Mouse (Mus musculus) hindbrain, postnatal 0 days (tissue): Measurements from ENCODE around the gene Slc25a19. TPM values are rescaled to one million over a fixed set of nuclear protein-coding genes. Genes with fewer than 3 reads are reported as not detected.

Experiments used
- ATAC-seq: fragments of 200-750 bp; cut with Nextera tagmentation; 2 replicates; pipeline ENCODE4 v1.8.0; 2017; ENCODE audit warnings: mild to moderate bottlenecking, moderate TSS enrichment, moderate library complexity
- DNase-seq: peaks from one replicate; pipeline ENCODE4 v3.0.0-alpha.2; 2015; ENCODE audit warnings: low spot score
- H3K27ac ChIP-seq: fragments of 300-500 bp; sonication (generic); 2 replicates; pipeline ENCODE4 v1.5.1; 2014; ENCODE audit warnings: mild to moderate bottlenecking
- H3K27me3 ChIP-seq: fragments of 300-500 bp; sonication (generic); 2 replicates; pipeline ENCODE4 v1.6.1; 2014; ENCODE audit warnings: low read length, mixed read lengths; ENCODE audit not compliant: insufficient read depth
- H3K36me3 ChIP-seq: fragments of 300-500 bp; sonication (generic); 2 replicates; pipeline ENCODE4 v1.6.1; 2014; ENCODE audit warnings: low read length, mixed read lengths; ENCODE audit not compliant: insufficient read depth
- H3K4me1 ChIP-seq: fragments of 300-500 bp; sonication (generic); 2 replicates; pipeline ENCODE4 v1.6.1; 2014; ENCODE audit warnings: antibody characterized with exemption, low read length, mixed read lengths; ENCODE audit not compliant: insufficient read depth
- H3K4me2 ChIP-seq: fragments of 300-500 bp; sonication (generic); 2 replicates; pipeline ENCODE4 v1.6.1; 2014; ENCODE audit warnings: low read depth, mild to moderate bottlenecking, low read length, moderate library complexity, mixed read lengths
- H3K4me3 ChIP-seq: fragments of 300-500 bp; sonication (generic); 2 replicates; pipeline ENCODE4 v1.5.1; 2014; ENCODE audit warnings: low read length
- H3K9ac ChIP-seq: fragments of 300-500 bp; sonication (generic); replicated peaks from 2 replicates; pipeline ENCODE4 v1.6.1; 2014; ENCODE audit warnings: mild to moderate bottlenecking, low read length, moderate library complexity, mixed read lengths
- H3K9me3 ChIP-seq: fragments of 300-500 bp; sonication (generic); 2 replicates; pipeline ENCODE4 v1.6.1; 2016; ENCODE audit warnings: low read length, mixed read lengths
- CTCF ChIP-seq: IDR thresholded peaks from 2 replicates; pipeline ENCODE4 v1.5.1; 2016; ENCODE audit warnings: antibody characterized with exemption, control low read depth, low read depth
- WGBS: fragments of 180-500 bp; shearing (Covaris S2); extraction: QIAGEN DNeasy Blood & Tissue Kit; methylation state at CpG from one replicate; pipeline ENCODE4 v1.1.7; 2014; 5-methylcytosine and 5-hydroxymethylcytosine counted together
- polyA plus RNA-seq: library from polyadenylated mRNA; unstranded; fragments of >200 nt; fragmentation: Nextera tagmentation; extraction: Ambion mirVana; gene quantifications from 2 replicates; pipeline ENCODE4 v1.2.1, GENCODE M21; 2015
- total RNA-seq: library from RNA; depleted of rRNA; stranded (reverse); fragments of >200 nt; gene quantifications from 2 replicates; pipeline ENCODE4 v1.2.3, GENCODE M21; 2014; rRNA removed

Gene Slc25a19
- total RNA-seq (29.0 and 29.5 TPM in 2 replicates), polyA plus RNA-seq (41.2 and 41.8 TPM in 2 replicates)

- peak within 1 kb of the TSS; percentile 51; the same call in 1 of the 2 replicates for H3K27ac ChIP-seq
- ATAC-seq, result peak; percentile 99
Observed at GRCm38 (mm10) chr11:115627705-115628464, at the start of gene Slc25a19. Slc25a19 (minus strand) TSS chr11:115628295.

GRCm38 (mm10) chr11:115677511-115677910, 49.4 kb upstream of the Slc25a19 start:
- no peak for ATAC-seq
- H3K27ac ChIP-seq, result no peak overlapping the region
- no peaks in the 10 kb centered on the region for H3K9me3 ChIP-seq
- no peak overlapping the region for H3K9ac ChIP-seq
- peaks cover under 1% of the 10 kb centered on the region; the same call in 1 of the 2 replicates for H3K36me3 ChIP-seq
- H3K4me1 ChIP-seq, result peaks cover 5% of the 10 kb centered on the region; the same call in 1 of the 2 replicates
- DNase-seq, result no peak
- WGBS, result 97% methylated on average over 3 of the region's 3 CpGs
- no peak overlapping the region for H3K4me2 ChIP-seq
- no peaks in the 10 kb centered on the region for H3K27me3 ChIP-seq
- H3K4me3 ChIP-seq, result no peak overlapping the region
- TF ChIP-seq CTCF, result no peak

More at GRCm38 (mm10) chr11:115627705-115628464, at the start of gene Slc25a19:
- under 1% methylated on average over 47 of the region's 47 CpGs for WGBS
- Histone ChIP-seq H3K4me2 (peak within 1 kb of the TSS; percentile 72), H3K27me3 (no peaks in the 10 kb centered on the region), H3K36me3 (0 out of 2 replicates have a peak, but pooled peaks cover 2% of the 10 kb centered on the region), H3K4me3 (peak within 1 kb of the TSS; percentile 56), H3K4me1 (peaks cover 7% of the 10 kb centered on the region; the same call in 1 of the 2 replicates), H3K9me3 (no peaks in the 10 kb centered on the region), H3K9ac (peak within 1 kb of the TSS; percentile 56)
- DNase-seq, result peak; percentile 99
- TF ChIP-seq CTCF, result no peak; the same call in 1 of the 2 replicates

- H3K27me3 ChIP-seq, result no peaks in the 10 kb centered on the region
- no peaks in the 10 kb centered on the region for H3K36me3 ChIP-seq
- H3K4me1 ChIP-seq, result peaks cover 5% of the 10 kb centered on the region; the same call in 1 of the 2 replicates
- DNase-seq (no peak), ATAC-seq (no peak)
- H3K9ac ChIP-seq, result no peak overlapping the region
- TF ChIP-seq CTCF, result no peak
- no peaks in the 10 kb centered on the region for H3K9me3 ChIP-seq
- no peak overlapping the region for H3K4me3 ChIP-seq
- WGBS, result 93% methylated on average over 8 of the region's 8 CpGs
- H3K4me2 ChIP-seq, result no peak overlapping the region
- no peak overlapping the region for H3K27ac ChIP-seq
Observed at GRCm38 (mm10) chr11:115676738-115677137, 48.6 kb upstream of the Slc25a19 start.

DNA sequence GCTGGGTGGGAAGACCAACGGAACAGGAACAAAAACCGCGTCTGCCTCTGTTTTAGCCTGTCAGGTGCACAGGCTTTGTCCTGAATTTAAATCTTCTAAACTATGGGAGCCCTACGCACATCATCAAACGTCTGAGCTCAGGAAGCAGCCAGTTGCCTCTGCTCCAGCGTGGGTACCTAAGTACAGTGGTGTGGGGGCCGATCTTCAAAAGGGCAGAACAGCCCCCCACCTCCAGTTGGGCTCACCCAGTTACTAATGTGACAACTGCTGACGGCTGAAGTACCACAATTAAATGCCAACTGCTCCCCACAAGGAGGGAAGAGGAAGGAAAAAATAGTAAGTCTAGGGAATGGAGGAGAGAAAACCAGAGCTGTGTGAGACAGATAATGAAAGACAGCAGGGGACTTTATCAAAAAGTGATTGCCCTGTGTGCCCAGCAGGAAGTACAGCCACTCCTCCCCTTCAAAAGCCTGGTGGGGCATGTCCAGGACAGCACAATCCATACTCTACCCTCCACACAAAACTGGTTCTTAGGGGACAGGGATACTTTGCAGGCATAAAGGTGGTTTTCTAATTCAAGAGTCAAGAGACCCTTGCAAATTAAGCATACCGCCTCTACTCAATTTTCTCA, 46.3 kb upstream of the Slc25a19 start:
- H3K9me3 ChIP-seq, result no peaks in the 10 kb centered on the region
- peak overlapping the region; percentile 4; the same call in 1 of the 2 replicates for H3K27ac ChIP-seq
- 51% methylated on average over 9 of the region's 9 CpGs for WGBS
- H3K27me3 ChIP-seq, result no peaks in the 10 kb centered on the region
- no peak for DNase-seq
- H3K9ac ChIP-seq, result no peak overlapping the region
- H3K4me3 ChIP-seq, result no peak overlapping the region
- no peak overlapping the region for H3K4me2 ChIP-seq
- no peak for TF ChIP-seq CTCF
- ATAC-seq, result no peak
- no peaks in the 10 kb centered on the region for H3K36me3 ChIP-seq
- H3K4me1 ChIP-seq, result peaks cover 11% of the 10 kb centered on the region

DNA sequence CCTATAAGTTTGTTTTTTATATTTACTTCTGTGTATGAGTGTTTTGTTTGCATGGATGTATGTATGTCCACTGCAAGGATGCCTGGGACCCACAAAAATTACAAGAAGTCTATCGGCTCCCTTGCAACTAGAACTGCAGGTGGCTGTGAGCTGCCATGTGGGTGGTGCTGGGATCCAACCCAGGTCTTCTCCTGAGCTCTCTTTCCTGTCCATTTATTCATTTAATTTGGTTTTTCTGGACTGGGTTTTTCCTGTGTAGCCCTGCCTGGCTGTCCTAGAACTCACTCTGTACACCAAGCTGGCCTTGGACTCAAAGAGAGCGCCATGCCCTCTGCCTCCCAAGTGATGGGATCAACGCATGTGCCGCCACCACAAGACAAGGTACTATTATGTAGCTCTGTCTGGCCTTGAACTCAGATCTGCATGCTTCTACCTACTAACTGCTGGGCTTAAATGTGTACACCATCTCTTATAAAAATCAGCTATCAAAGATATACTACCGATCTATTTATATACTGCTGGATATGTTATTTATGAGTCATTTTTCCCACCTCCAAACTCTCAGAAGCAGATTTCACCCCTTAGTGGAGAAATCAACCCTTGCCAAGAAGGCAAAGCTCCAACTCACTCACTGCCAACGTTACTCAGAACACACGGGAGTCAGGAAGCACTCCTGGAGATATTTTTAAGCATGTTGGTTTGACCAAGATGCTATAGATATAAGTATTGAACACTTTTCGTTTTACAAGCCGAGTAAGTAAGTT, 45.6 kb upstream of the Slc25a19 start:
- H3K4me1 ChIP-seq, result peaks cover 11% of the 10 kb centered on the region
- no peak overlapping the region for H3K9ac ChIP-seq
- DNase-seq (no peak), ATAC-seq (no peak)
- H3K4me2 ChIP-seq, result no peak overlapping the region
- H3K4me3 ChIP-seq, result no peak overlapping the region
- no peak overlapping the region; the same call in 1 of the 2 replicates for H3K27ac ChIP-seq
- no peaks in the 10 kb centered on the region for H3K9me3 ChIP-seq
- TF ChIP-seq CTCF, result no peak
- no peaks in the 10 kb centered on the region for H3K27me3 ChIP-seq
- 75% methylated on average over 9 of the region's 9 CpGs for WGBS
- no peaks in the 10 kb centered on the region for H3K36me3 ChIP-seq

- H3K27ac ChIP-seq, result no peak overlapping the region
Observed at GRCm38 (mm10) chr11:115672226-115672987, 44.3 kb upstream of the Slc25a19 start.

More at GRCm38 (mm10) chr11:115672226-115672987, 44.3 kb upstream of the Slc25a19 start:
- DNase-seq (no peak), ATAC-seq (no peak)
- Histone ChIP-seq H3K9ac (no peak overlapping the region), H3K27me3 (no peaks in the 10 kb centered on the region), H3K4me2 (no peak overlapping the region), H3K36me3 (no peaks in the 10 kb centered on the region), H3K4me3 (no peak overlapping the region), H3K9me3 (no peaks in the 10 kb centered on the region), H3K4me1 (peaks cover 11% of the 10 kb centered on the region)
- no peak for TF ChIP-seq CTCF
- 76% methylated on average over 7 of the region's 7 CpGs for WGBS
